Mouse (Mus musculus): ENCODE results near the gene Trmt13.

- TF ChIP-seq CTCF (IDR thresholded peaks at IDR 0.05; ENCODE audit: low read depth, low read length) (no peak), GATA2 (IDR thresholded peaks at IDR 0.05; ENCODE audit: borderline replicate concordance, low read depth, low read length) (no peak)
These were observed 51.8 kb downstream of the Trmt13 start, which contains the start of gene Lrrc39 for GRCm38 (mm10) chr3:116562408-116563094.
